Mouse (Mus musculus): ENCODE data around the gene Paxx. TPM values are rescaled to one million over a fixed set of nuclear protein-coding genes. Genes with fewer than 3 reads are reported as not detected.

Gene Paxx
- polyA plus RNA-seq, 1 experiment from 2014 or later = 33.8 TPM

DNA sequence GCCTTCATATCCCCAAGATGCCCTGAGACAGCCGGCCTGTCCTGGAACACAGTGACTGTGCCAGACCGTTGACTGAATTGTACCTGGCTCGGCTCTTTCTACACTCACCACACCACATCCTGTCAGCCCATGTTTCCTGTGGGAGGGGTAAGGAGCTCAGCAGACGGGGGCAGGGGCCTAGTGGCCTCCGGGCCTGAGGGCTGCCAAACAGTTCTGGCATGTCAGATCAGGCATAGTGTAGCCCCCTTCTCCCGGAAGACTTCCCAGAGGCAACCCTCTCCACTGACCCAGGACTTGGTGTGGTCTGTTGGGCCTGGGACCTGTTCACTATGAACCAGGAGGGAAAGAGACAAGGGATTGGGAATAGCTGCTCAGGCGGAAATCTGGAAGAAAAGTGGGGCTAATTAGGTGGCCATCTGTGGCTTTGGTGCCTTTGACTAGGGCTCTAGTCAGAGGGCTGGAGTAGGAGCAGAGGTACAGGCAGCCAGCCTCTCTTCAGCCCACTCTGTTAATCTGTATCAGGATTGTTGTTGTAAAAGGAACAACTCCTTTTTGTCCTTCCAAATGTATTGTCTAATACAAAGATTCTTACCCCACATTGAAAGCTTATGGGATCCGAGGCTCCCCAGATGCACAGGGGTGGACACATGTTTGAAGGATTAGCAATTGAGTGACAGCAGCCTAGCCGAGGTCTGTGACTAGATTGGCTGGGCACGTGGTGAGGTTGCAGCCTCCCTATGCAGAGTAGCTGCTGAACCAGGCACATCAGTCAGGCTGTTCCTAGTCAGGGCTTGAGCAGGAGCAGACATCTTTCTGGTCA is 5.1 kb upstream of the Paxx start:
- H3K27me3 ChIP-seq (ENCODE audit: insufficient read depth, low read length) = no peaks in the 10 kb centered on the region
- H3K27ac ChIP-seq (ENCODE audit: low read length) = no peak overlapping the region
- H3K36me3 ChIP-seq (ENCODE audit: insufficient read depth, low read length) = no peaks in the 10 kb centered on the region
- H3K9me3 ChIP-seq (ENCODE audit: low read length) = no peaks in the 10 kb centered on the region
- H3K4me3 ChIP-seq (ENCODE audit: low read length) = no peak overlapping the region
- H3K4me1 ChIP-seq (ENCODE audit: insufficient read depth, low read length) = peaks cover 13% of the 10 kb centered on the region
- no peak overlapping the region for H3K4me2 ChIP-seq (replicated peaks; ENCODE audit: low read depth, low read length)
- no peak overlapping the region for H3K9ac ChIP-seq (replicated peaks; ENCODE audit: low read length)
- ATAC-seq (ENCODE audit: low FRiP score, low TSS enrichment) = no peak
- WGBS = 44% methylated on average over 10 of the region's 10 CpGs

- no peak for ATAC-seq (ENCODE audit: low FRiP score, low TSS enrichment)
- H3K9me3 ChIP-seq (ENCODE audit: low read length) = no peaks in the 10 kb centered on the region
- no peaks in the 10 kb centered on the region for H3K27me3 ChIP-seq (ENCODE audit: insufficient read depth, low read length)
- H3K4me1 ChIP-seq (ENCODE audit: insufficient read depth, low read length) = peaks cover 15% of the 10 kb centered on the region
- no peak overlapping the region for H3K4me3 ChIP-seq (ENCODE audit: low read length)
- H3K9ac ChIP-seq (replicated peaks; ENCODE audit: low read length) = no peak overlapping the region
- no peak overlapping the region for H3K27ac ChIP-seq (ENCODE audit: low read length)
- H3K4me2 ChIP-seq (replicated peaks; ENCODE audit: low read depth, low read length) = no peak overlapping the region
- 76% methylated on average over 2 of the region's 2 CpGs for WGBS
- H3K36me3 ChIP-seq (ENCODE audit: insufficient read depth, low read length) = no peaks in the 10 kb centered on the region
Observed at GRCm38 (mm10) chr2:25465256-25465655, 4.4 kb upstream of the Paxx start.

- Histone ChIP-seq H3K4me3 (ENCODE audit: low read length) (no peak overlapping the region), H3K36me3 (ENCODE audit: insufficient read depth, low read length) (no peaks in the 10 kb centered on the region), H3K27me3 (ENCODE audit: insufficient read depth, low read length) (no peaks in the 10 kb centered on the region), H3K27ac (ENCODE audit: low read length) (no peak overlapping the region), H3K9me3 (ENCODE audit: low read length) (no peaks in the 10 kb centered on the region), H3K9ac (replicated peaks; ENCODE audit: low read length) (no peak overlapping the region), H3K4me2 (replicated peaks; ENCODE audit: low read depth, low read length) (no peak overlapping the region), H3K4me1 (ENCODE audit: insufficient read depth, low read length) (peaks cover 20% of the 10 kb centered on the region)
- WGBS = 86% methylated on average over 3 of the region's 3 CpGs
- ATAC-seq (ENCODE audit: low FRiP score, low TSS enrichment) = no peak
Observed at GRCm38 (mm10) chr2:25463630-25464029, 2.7 kb upstream of the Paxx start.

DNA sequence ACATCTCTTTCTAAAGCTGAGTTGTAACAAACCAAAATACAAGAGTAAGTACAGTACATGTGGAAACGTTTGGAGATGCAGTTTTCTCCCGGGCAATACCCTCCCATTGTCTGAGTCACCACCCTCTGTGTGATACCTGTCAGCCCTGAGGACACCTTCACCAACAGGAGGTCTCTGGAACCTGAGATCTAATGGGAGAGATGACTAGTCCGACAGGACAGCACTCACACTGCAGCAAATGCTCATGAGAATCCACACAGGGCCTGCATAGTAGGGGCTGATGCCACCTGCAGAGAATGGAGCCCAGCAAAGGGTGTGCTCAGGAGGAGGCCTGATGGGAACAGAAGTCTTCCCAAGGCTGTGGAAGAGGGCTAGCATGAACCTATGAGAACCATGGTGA is 513 bp upstream of the Paxx start:
- peaks cover 17% of the 10 kb centered on the region for H3K4me1 ChIP-seq (ENCODE audit: insufficient read depth, low read length)
- H3K36me3 ChIP-seq (ENCODE audit: insufficient read depth, low read length) = no peaks in the 10 kb centered on the region
- H3K4me2 ChIP-seq (replicated peaks; ENCODE audit: low read depth, low read length) = peak overlapping the region; percentile 87
- H3K4me3 ChIP-seq (ENCODE audit: low read length) = peak overlapping the region; percentile 85
- 21% methylated on average over 3 of the region's 3 CpGs for WGBS
- no peaks in the 10 kb centered on the region for H3K9me3 ChIP-seq (ENCODE audit: low read length)
- H3K9ac ChIP-seq (replicated peaks; ENCODE audit: low read length) = peak overlapping the region; percentile 85
- peak overlapping the region; percentile 76; the same call in 1 of the 2 replicates for H3K27ac ChIP-seq (ENCODE audit: low read length)
- no peak for ATAC-seq (ENCODE audit: low FRiP score, low TSS enrichment)
- no peaks in the 10 kb centered on the region for H3K27me3 ChIP-seq (ENCODE audit: insufficient read depth, low read length)

- Histone ChIP-seq H3K4me3 (ENCODE audit: low read length) (peak overlapping the region; percentile 85), H3K4me1 (ENCODE audit: insufficient read depth, low read length) (peaks cover 13% of the 10 kb centered on the region), H3K4me2 (replicated peaks; ENCODE audit: low read depth, low read length) (peak overlapping the region; percentile 87), H3K27me3 (ENCODE audit: insufficient read depth, low read length) (no peaks in the 10 kb centered on the region), H3K9me3 (ENCODE audit: low read length) (no peaks in the 10 kb centered on the region), H3K36me3 (ENCODE audit: insufficient read depth, low read length) (no peaks in the 10 kb centered on the region), H3K27ac (ENCODE audit: low read length) (peak overlapping the region; percentile 90), H3K9ac (replicated peaks; ENCODE audit: low read length) (peak overlapping the region; percentile 85)
- 33% methylated on average over 5 of the region's 5 CpGs for WGBS
- ATAC-seq (ENCODE audit: low FRiP score, low TSS enrichment) = peak; percentile 4; the same call in 1 of the 2 replicates
Observed at GRCm38 (mm10) chr2:25460135-25460534, 759 bp downstream of the Paxx start.

GRCm38 (mm10) chr2:25458911-25459310 is 2.0 kb downstream of the Paxx start:
- H3K9me3 ChIP-seq (ENCODE audit: low read length) = no peaks in the 10 kb centered on the region
- H3K4me3 ChIP-seq (ENCODE audit: low read length) = no peak overlapping the region
- no peak overlapping the region for H3K9ac ChIP-seq (replicated peaks; ENCODE audit: low read length)
- H3K4me2 ChIP-seq (replicated peaks; ENCODE audit: low read depth, low read length) = no peak overlapping the region
- H3K27me3 ChIP-seq (ENCODE audit: insufficient read depth, low read length) = no peaks in the 10 kb centered on the region
- H3K27ac ChIP-seq (ENCODE audit: low read length) = no peak overlapping the region
- H3K36me3 ChIP-seq (ENCODE audit: insufficient read depth, low read length) = no peaks in the 10 kb centered on the region
- WGBS = 73% methylated on average over 5 of the region's 5 CpGs
- peaks cover 13% of the 10 kb centered on the region for H3K4me1 ChIP-seq (ENCODE audit: insufficient read depth, low read length)
- no peak for ATAC-seq (ENCODE audit: low FRiP score, low TSS enrichment)

GRCm38 (mm10) chr2:25457022-25457896 is 3.6 kb downstream of the Paxx start:
- H3K9ac ChIP-seq (replicated peaks; ENCODE audit: low read length) = no peak overlapping the region

DNA sequence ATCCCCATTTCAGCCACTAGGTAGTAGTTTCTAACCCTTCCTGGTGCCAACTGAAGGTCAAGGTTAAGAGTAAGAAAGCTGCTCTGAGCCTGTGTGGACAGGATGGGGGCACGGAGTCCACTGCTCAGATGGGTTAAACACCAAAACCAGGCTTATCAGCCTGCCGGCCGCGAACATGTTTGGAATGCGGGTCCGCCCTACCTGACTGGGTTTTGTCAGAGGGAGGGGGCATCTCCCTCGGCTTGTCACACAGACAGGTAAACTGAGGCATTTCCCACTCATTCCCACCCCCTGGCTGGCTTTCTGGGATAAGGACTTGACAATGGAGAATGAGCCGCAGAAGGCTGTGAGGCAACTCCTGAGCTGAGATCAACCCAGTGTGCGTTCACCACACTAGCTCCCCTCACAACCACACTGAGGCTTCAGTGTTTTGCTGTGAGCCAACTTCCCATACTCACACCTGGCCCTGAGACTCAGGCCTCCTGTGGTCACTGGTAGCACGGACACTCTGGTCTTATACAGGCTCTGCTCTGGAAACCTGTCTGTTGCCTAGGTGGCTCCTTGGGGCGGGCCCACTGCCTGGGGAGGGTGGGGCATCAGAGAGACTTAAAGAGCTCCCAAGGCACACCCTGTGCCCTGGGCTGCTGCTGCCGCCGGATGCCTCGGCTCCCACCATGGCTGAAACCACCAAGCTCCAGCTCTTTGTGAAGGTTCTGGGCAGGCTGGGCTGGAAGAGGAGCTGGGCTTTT is 4.5 kb downstream of the Paxx start, which contains the start of gene Clic3:
TSS of gene Clic3 (plus strand) at position 634 of the 749 bp plus-strand sequence.
- Histone ChIP-seq H3K27ac (ENCODE audit: low read length) (no peak within 1 kb of the TSS), H3K4me3 (ENCODE audit: low read length) (no peak within 1 kb of the TSS), H3K27me3 (ENCODE audit: insufficient read depth, low read length) (no peaks in the 10 kb centered on the region), H3K4me2 (replicated peaks; ENCODE audit: low read depth, low read length) (no peak within 1 kb of the TSS), H3K9me3 (ENCODE audit: low read length) (no peaks in the 10 kb centered on the region), H3K36me3 (ENCODE audit: insufficient read depth, low read length) (no peaks in the 10 kb centered on the region), H3K9ac (replicated peaks; ENCODE audit: low read length) (peak within 1 kb of the TSS; percentile 11; the same call in 1 of the 2 replicates), H3K4me1 (ENCODE audit: insufficient read depth, low read length) (peaks cover 11% of the 10 kb centered on the region)
- no peak for ATAC-seq (ENCODE audit: low FRiP score, low TSS enrichment)
- 64% methylated on average over 14 of the region's 14 CpGs for WGBS

More at GRCm38 (mm10) chr2:25457022-25457896, 3.6 kb downstream of the Paxx start:
- H3K4me3 ChIP-seq (ENCODE audit: low read length) = no peak overlapping the region
- H3K27ac ChIP-seq (ENCODE audit: low read length) = no peak overlapping the region
- H3K4me1 ChIP-seq (ENCODE audit: insufficient read depth, low read length) = peaks cover 13% of the 10 kb centered on the region
- no peak overlapping the region for H3K4me2 ChIP-seq (replicated peaks; ENCODE audit: low read depth, low read length)
- H3K9me3 ChIP-seq (ENCODE audit: low read length) = no peaks in the 10 kb centered on the region
- no peaks in the 10 kb centered on the region for H3K36me3 ChIP-seq (ENCODE audit: insufficient read depth, low read length)
- no peaks in the 10 kb centered on the region for H3K27me3 ChIP-seq (ENCODE audit: insufficient read depth, low read length)
- 82% methylated on average over 9 of the region's 9 CpGs for WGBS
- no peak for ATAC-seq (ENCODE audit: low FRiP score, low TSS enrichment)

GRCm38 (mm10) chr2:25452951-25453350 is 7.9 kb downstream of the Paxx start:
- no peaks in the 10 kb centered on the region for H3K36me3 ChIP-seq (ENCODE audit: insufficient read depth, low read length)
- ATAC-seq (ENCODE audit: low FRiP score, low TSS enrichment) = no peak
- H3K4me1 ChIP-seq (ENCODE audit: insufficient read depth, low read length) = no peaks in the 10 kb centered on the region
- H3K4me2 ChIP-seq (replicated peaks; ENCODE audit: low read depth, low read length) = no peak overlapping the region
- no peaks in the 10 kb centered on the region for H3K9me3 ChIP-seq (ENCODE audit: low read length)
- H3K27ac ChIP-seq (ENCODE audit: low read length) = no peak overlapping the region
- H3K4me3 ChIP-seq (ENCODE audit: low read length) = no peak overlapping the region
- H3K9ac ChIP-seq (replicated peaks; ENCODE audit: low read length) = no peak overlapping the region
- WGBS = 41% methylated on average over 1 of the region's 1 CpGs
- H3K27me3 ChIP-seq (ENCODE audit: insufficient read depth, low read length) = no peaks in the 10 kb centered on the region

Data from kidney, embryonic 16.5 days (tissue).